Mouse (Mus musculus): ENCODE results near the gene Kif5a. TPM values are rescaled to one million over a fixed set of nuclear protein-coding genes. Genes with fewer than 3 reads are reported as not detected.

The Kif5a gene
- polyA plus RNA-seq, 1 experiment from 2014 or later: 94.7 TPM

- Histone ChIP-seq H3K9ac (replicated peaks; ENCODE audit: low read length) (no peak overlapping the region), H3K27ac (replicated peaks; ENCODE audit: low read depth, low read length) (no peak overlapping the region), H3K4me2 (ENCODE audit: low read length) (no peak overlapping the region), H3K27me3 (ENCODE audit: control insufficient read depth, insufficient read depth, low read length) (peaks cover 53% of the 10 kb centered on the region), H3K4me3 (replicated peaks; ENCODE audit: low read depth, low read length) (no peak overlapping the region), H3K4me1 (ENCODE audit: control insufficient read depth, insufficient read depth, low read length) (peaks cover 8% of the 10 kb centered on the region), H3K9me3 (ENCODE audit: control insufficient read depth, low read length) (no peaks in the 10 kb centered on the region), H3K36me3 (ENCODE audit: control insufficient read depth, insufficient read depth, low read length) (peaks cover 2% of the 10 kb centered on the region; the same call in 1 of the 2 replicates)
- ATAC-seq (ENCODE audit: low FRiP score, low TSS enrichment) (no peak), DNase-seq (no peak)
- 20% methylated on average over 9 of the region's 9 CpGs for WGBS
Observed at GRCm38 (mm10) chr10:127177235-127177634, 85.9 kb downstream of the Kif5a start.

GRCm38 (mm10) chr10:127176756-127177155, 86.4 kb downstream of the Kif5a start:
- DNase-seq (no peak), ATAC-seq (ENCODE audit: low FRiP score, low TSS enrichment) (no peak)
- H3K9me3 ChIP-seq (ENCODE audit: control insufficient read depth, low read length): no peaks in the 10 kb centered on the region
- peaks cover 58% of the 10 kb centered on the region for H3K27me3 ChIP-seq (ENCODE audit: control insufficient read depth, insufficient read depth, low read length)
- WGBS: 5% methylated on average over 7 of the region's 7 CpGs
- peaks cover 8% of the 10 kb centered on the region for H3K4me1 ChIP-seq (ENCODE audit: control insufficient read depth, insufficient read depth, low read length)
- no peak overlapping the region for H3K4me3 ChIP-seq (replicated peaks; ENCODE audit: low read depth, low read length)
- no peak overlapping the region for H3K4me2 ChIP-seq (ENCODE audit: low read length)
- H3K36me3 ChIP-seq (ENCODE audit: control insufficient read depth, insufficient read depth, low read length): peaks cover 7% of the 10 kb centered on the region; the same call in 1 of the 2 replicates
- no peak overlapping the region for H3K27ac ChIP-seq (replicated peaks; ENCODE audit: low read depth, low read length)
- no peak overlapping the region for H3K9ac ChIP-seq (replicated peaks; ENCODE audit: low read length)

GRCm38 (mm10) chr10:127176228-127176627, 86.9 kb downstream of the Kif5a start:
- DNase-seq: no peak
- no peaks in the 10 kb centered on the region for H3K9me3 ChIP-seq (ENCODE audit: control insufficient read depth, low read length)
- H3K27ac ChIP-seq (replicated peaks; ENCODE audit: low read depth, low read length): no peak overlapping the region
- 30% methylated on average over 3 of the region's 3 CpGs for WGBS
- H3K4me2 ChIP-seq (ENCODE audit: low read length): no peak overlapping the region
- peaks cover 8% of the 10 kb centered on the region for H3K4me1 ChIP-seq (ENCODE audit: control insufficient read depth, insufficient read depth, low read length)
- no peak for ATAC-seq (ENCODE audit: low FRiP score, low TSS enrichment)
- H3K4me3 ChIP-seq (replicated peaks; ENCODE audit: low read depth, low read length): no peak overlapping the region
- no peak overlapping the region for H3K9ac ChIP-seq (replicated peaks; ENCODE audit: low read length)
- H3K27me3 ChIP-seq (ENCODE audit: control insufficient read depth, insufficient read depth, low read length): peaks cover 62% of the 10 kb centered on the region
- peaks cover 10% of the 10 kb centered on the region; the same call in 1 of the 2 replicates for H3K36me3 ChIP-seq (ENCODE audit: control insufficient read depth, insufficient read depth, low read length)

Other genes with a start within 250 kb of the Kif5a start
- gene Tsfm, start 232.5 kb downstream of the Kif5a start, polyA plus RNA-seq (2014; fragmentation: Nextera tagmentation; extraction: Ambion mirVana): 56.0 and 64.9 TPM in 2 replicates
- 17.4 and 20.8 TPM in 2 replicates for gene Mettl1, start 221.9 kb downstream of the Kif5a start, polyA plus RNA-seq (2014; fragmentation: Nextera tagmentation; extraction: Ambion mirVana)
- gene Eef1akmt3, start 221.8 kb downstream of the Kif5a start, polyA plus RNA-seq (2014; fragmentation: Nextera tagmentation; extraction: Ambion mirVana): 0.08 and 0.22 TPM in 2 replicates
- not detected in 2 replicates for gene Cyp27b1, start 215.1 kb downstream of the Kif5a start, polyA plus RNA-seq (2014; fragmentation: Nextera tagmentation; extraction: Ambion mirVana)
- gene March9, start 203.2 kb downstream of the Kif5a start, polyA plus RNA-seq (2014; fragmentation: Nextera tagmentation; extraction: Ambion mirVana): 11.8 and 17.4 TPM in 2 replicates
- 1,072 and 1,231 TPM in 2 replicates for gene Cdk4, start 199.8 kb downstream of the Kif5a start, polyA plus RNA-seq (2014; fragmentation: Nextera tagmentation; extraction: Ambion mirVana)
- gene Tspan31, start 193.1 kb downstream of the Kif5a start, polyA plus RNA-seq (2014; fragmentation: Nextera tagmentation; extraction: Ambion mirVana): 67.7 and 71.7 TPM in 2 replicates
- gene Agap2, start 188.1 kb downstream of the Kif5a start, polyA plus RNA-seq (2014; fragmentation: Nextera tagmentation; extraction: Ambion mirVana): 8.1 and 13.1 TPM in 2 replicates
- 82.1 and 82.7 TPM in 2 replicates for gene Os9, start 142.2 kb downstream of the Kif5a start, polyA plus RNA-seq (2014; fragmentation: Nextera tagmentation; extraction: Ambion mirVana)
- 66.8 and 74.1 TPM in 2 replicates for gene B4galnt1, start 98.1 kb downstream of the Kif5a start, polyA plus RNA-seq (2014; fragmentation: Nextera tagmentation; extraction: Ambion mirVana)
- 0.58 and 0.66 TPM in 2 replicates for gene Slc26a10, start 82.7 kb downstream of the Kif5a start, polyA plus RNA-seq (2014; fragmentation: Nextera tagmentation; extraction: Ambion mirVana)
- gene Arhgef25, start 73.3 kb downstream of the Kif5a start, polyA plus RNA-seq (2014; fragmentation: Nextera tagmentation; extraction: Ambion mirVana): 19.0 and 19.6 TPM in 2 replicates
- gene Dtx3, start 67.6 kb downstream of the Kif5a start, polyA plus RNA-seq (2014; fragmentation: Nextera tagmentation; extraction: Ambion mirVana): 219 and 244 TPM in 2 replicates
- 12.5 and 14.6 TPM in 2 replicates for gene Pip4k2c, start 51.8 kb downstream of the Kif5a start, polyA plus RNA-seq (2014; fragmentation: Nextera tagmentation; extraction: Ambion mirVana)
- 295 and 323 TPM in 2 replicates for gene Dctn2, start 3.0 kb upstream of the Kif5a start, polyA plus RNA-seq (2014; fragmentation: Nextera tagmentation; extraction: Ambion mirVana)
- 17.4 and 18.0 TPM in 2 replicates for gene Mbd6, start 25.7 kb upstream of the Kif5a start, polyA plus RNA-seq (2014; fragmentation: Nextera tagmentation; extraction: Ambion mirVana)
- gene Mars, start 48.4 kb upstream of the Kif5a start, polyA plus RNA-seq (2014; fragmentation: Nextera tagmentation; extraction: Ambion mirVana): 109 and 122 TPM in 2 replicates
- 0.18 and 1.1 TPM in 2 replicates for gene Arhgap9, start 58.6 kb upstream of the Kif5a start, polyA plus RNA-seq (2014; fragmentation: Nextera tagmentation; extraction: Ambion mirVana)
- gene Gli1, start 78.6 kb upstream of the Kif5a start, polyA plus RNA-seq (2014; fragmentation: Nextera tagmentation; extraction: Ambion mirVana): 0.92 and 1.2 TPM in 2 replicates
- gene Inhbe, start 91.1 kb upstream of the Kif5a start, polyA plus RNA-seq (2014; fragmentation: Nextera tagmentation; extraction: Ambion mirVana): 0.04 TPM in 1 of 2 replicates, not detected in the other
- gene Inhbc, start 107.1 kb upstream of the Kif5a start, polyA plus RNA-seq (2014; fragmentation: Nextera tagmentation; extraction: Ambion mirVana): not detected in 2 replicates
- 34.0 and 39.8 TPM in 2 replicates for gene R3hdm2, start 117.0 kb upstream of the Kif5a start, polyA plus RNA-seq (2014; fragmentation: Nextera tagmentation; extraction: Ambion mirVana)
- gene Stac3, start 238.3 kb upstream of the Kif5a start, polyA plus RNA-seq (2014; fragmentation: Nextera tagmentation; extraction: Ambion mirVana): 0.32 and 1.0 TPM in 2 replicates